Mouse (Mus musculus): ENCODE results near the gene Midn.

GRCm38 (mm10) chr10:80135641-80136040 is 12.4 kb upstream of the Midn start:
- no peak for TF ChIP-seq CTCF (IDR thresholded peaks at IDR 0.05; ENCODE audit: extremely low read depth, insufficient read depth, low read length)
- TF ChIP-seq POLR2A (IDR thresholded peaks at IDR 0.05; ENCODE audit: extremely low read depth, insufficient read depth, low read length) = no peak
